Mouse (Mus musculus) erythroblast, embryonic 14.5 days (primary cell): Measurements from ENCODE around the gene Nceh1. TPM values are rescaled to one million over a fixed set of nuclear protein-coding genes. Genes with fewer than 3 reads are reported as not detected.

ENCODE experiments used
- H3K27me3 ChIP-seq: 2 replicates; pipeline ENCODE4 v1.6.1; 2012; ENCODE audit warnings: inconsistent platforms; ENCODE audit not compliant: control insufficient read depth
- H3K36me3 ChIP-seq: 2 replicates; pipeline ENCODE4 v1.6.1; 2012; ENCODE audit warnings: mild to moderate bottlenecking, inconsistent platforms; ENCODE audit not compliant: control insufficient read depth
- H3K4me1 ChIP-seq: 2 replicates; pipeline ENCODE4 v1.6.1; 2012; ENCODE audit warnings: inconsistent platforms; ENCODE audit not compliant: control insufficient read depth
- H3K4me3 ChIP-seq: replicated peaks from 2 replicates; pipeline ENCODE3; 2012; ENCODE audit warnings: moderate library complexity, mild to moderate bottlenecking, inconsistent platforms
- H3K9me3 ChIP-seq: 2 replicates; pipeline ENCODE4 v1.6.1; 2012; ENCODE audit warnings: low read length, inconsistent platforms, mixed read lengths; ENCODE audit not compliant: control insufficient read depth
- GATA1 ChIP-seq: IDR thresholded peaks from 2 replicates; pipeline ENCODE4 v1.6.1; 2012; ENCODE audit warnings: low read length, inconsistent platforms, mixed read lengths
- TAL1 ChIP-seq: IDR thresholded peaks from 3 replicates; pipeline ENCODE4 v1.6.1; 2012; ENCODE audit warnings: low read length, inconsistent platforms, mixed read lengths
- polyA plus RNA-seq: library from polyadenylated mRNA; stranded (reverse); fragments of >175 nt; gene quantifications from 2 replicates; pipeline ENCODE4 v1.2.3, GENCODE M21; 2012

Nceh1 gene
- polyA plus RNA-seq, 1 experiment = 0.41 TPM

DNA sequence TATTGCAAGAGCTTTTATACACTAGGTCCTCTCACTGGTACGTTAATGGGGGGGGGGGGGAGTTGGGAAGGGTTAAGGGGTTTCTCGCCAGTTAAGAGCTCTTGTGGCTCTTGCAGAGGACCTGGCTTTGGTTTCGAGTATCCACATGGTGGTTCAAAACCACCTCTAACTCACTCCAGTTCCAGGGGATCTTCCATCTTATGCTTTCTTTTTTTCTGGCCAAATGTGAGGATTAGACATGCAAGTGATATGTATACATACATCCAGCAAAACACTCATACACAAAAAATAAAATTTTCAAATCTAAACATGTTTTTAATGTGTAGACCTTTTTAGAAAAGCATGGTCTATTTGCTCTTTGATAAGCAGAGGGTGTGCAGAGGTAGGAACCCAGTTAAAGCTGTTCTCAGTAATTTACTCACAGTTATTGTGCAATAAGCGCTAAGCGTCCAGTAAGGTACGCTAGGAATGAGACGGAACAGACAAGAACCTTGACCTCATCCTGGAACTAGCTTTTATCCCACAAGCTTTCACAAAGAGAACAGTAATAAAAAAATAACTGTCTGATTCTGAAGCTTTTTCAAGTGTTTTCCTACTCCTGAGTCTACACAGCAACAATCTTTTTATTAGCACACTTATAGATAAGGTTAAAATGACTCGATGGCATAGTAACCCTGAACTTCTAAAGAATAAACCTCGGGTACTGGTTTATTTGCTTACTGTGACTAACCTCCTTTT, 26.7 kb upstream of the Nceh1 start:
- Histone ChIP-seq H3K4me1 (peaks cover 27% of the 10 kb centered on the region), H3K9me3 (no peaks in the 10 kb centered on the region), H3K27me3 (no peaks in the 10 kb centered on the region), H3K4me3 (no peak overlapping the region), H3K36me3 (peaks cover 8% of the 10 kb centered on the region)
- no peak for TF ChIP-seq TAL1
- TF ChIP-seq GATA1 = no peak

- TF ChIP-seq TAL1 = no peak
- TF ChIP-seq GATA1 = no peak
- H3K4me1 ChIP-seq = peaks cover 22% of the 10 kb centered on the region
- no peak overlapping the region for H3K4me3 ChIP-seq
- H3K36me3 ChIP-seq = peaks cover 2% of the 10 kb centered on the region
- no peaks in the 10 kb centered on the region for H3K9me3 ChIP-seq
- no peaks in the 10 kb centered on the region for H3K27me3 ChIP-seq
Observed at GRCm38 (mm10) chr3:27156594-27156949, 26.2 kb upstream of the Nceh1 start.

- Histone ChIP-seq H3K27me3 (no peaks in the 10 kb centered on the region), H3K4me1 (peaks cover 13% of the 10 kb centered on the region), H3K36me3 (no peaks in the 10 kb centered on the region), H3K4me3 (no peak overlapping the region), H3K9me3 (no peaks in the 10 kb centered on the region)
- TF ChIP-seq GATA1 (no peak), TAL1 (no peak)
Observed at GRCm38 (mm10) chr3:27158910-27159309, 23.9 kb upstream of the Nceh1 start.

GRCm38 (mm10) chr3:27161645-27162409, 20.9 kb upstream of the Nceh1 start:
- Histone ChIP-seq H3K4me3 (no peak overlapping the region), H3K36me3 (no peaks in the 10 kb centered on the region), H3K4me1 (no peaks in the 10 kb centered on the region), H3K9me3 (no peaks in the 10 kb centered on the region), H3K27me3 (no peaks in the 10 kb centered on the region)
- TF ChIP-seq TAL1 (no peak), GATA1 (no peak)

GRCm38 (mm10) chr3:27162410-27162804, 20.4 kb upstream of the Nceh1 start:
- H3K9me3 ChIP-seq = no peaks in the 10 kb centered on the region
- H3K4me1 ChIP-seq = no peaks in the 10 kb centered on the region
- H3K4me3 ChIP-seq = no peak overlapping the region
- TF ChIP-seq TAL1 = no peak
- TF ChIP-seq GATA1 = 0 out of 2 replicates have a peak, but pooled peaks have one; percentile 4
- H3K27me3 ChIP-seq = no peaks in the 10 kb centered on the region
- H3K36me3 ChIP-seq = no peaks in the 10 kb centered on the region

DNA sequence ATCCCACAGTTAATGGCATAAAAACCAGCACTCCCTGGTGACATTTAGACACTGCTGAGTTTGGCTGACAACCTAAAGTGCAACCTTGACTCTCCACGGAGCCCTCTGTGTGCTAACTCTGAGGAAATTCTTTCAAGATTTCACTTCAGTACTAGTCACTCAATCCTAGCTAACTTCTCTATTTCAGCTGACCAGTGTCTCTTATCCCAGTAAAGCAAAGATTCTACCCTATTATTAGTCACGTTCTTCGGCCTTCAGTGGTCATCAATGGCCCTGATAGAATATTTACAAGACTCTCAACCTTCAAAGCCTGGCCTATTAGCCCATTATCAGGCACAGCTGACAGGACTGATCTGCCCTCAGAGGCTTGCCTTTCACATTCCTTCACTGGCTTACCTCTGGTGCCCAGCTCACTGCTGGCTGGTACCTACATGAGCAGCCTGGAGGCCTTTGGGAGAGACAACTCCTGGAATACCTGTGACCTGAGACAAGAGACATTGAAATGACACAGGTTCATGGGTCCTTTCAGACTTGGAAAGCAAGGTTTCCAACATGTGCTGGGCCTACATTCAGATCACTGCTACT, 17.2 kb upstream of the Nceh1 start:
- Histone ChIP-seq H3K9me3 (no peaks in the 10 kb centered on the region), H3K36me3 (no peaks in the 10 kb centered on the region), H3K4me1 (no peaks in the 10 kb centered on the region), H3K4me3 (no peak overlapping the region), H3K27me3 (no peaks in the 10 kb centered on the region)
- TF ChIP-seq GATA1 = no peak

DNA sequence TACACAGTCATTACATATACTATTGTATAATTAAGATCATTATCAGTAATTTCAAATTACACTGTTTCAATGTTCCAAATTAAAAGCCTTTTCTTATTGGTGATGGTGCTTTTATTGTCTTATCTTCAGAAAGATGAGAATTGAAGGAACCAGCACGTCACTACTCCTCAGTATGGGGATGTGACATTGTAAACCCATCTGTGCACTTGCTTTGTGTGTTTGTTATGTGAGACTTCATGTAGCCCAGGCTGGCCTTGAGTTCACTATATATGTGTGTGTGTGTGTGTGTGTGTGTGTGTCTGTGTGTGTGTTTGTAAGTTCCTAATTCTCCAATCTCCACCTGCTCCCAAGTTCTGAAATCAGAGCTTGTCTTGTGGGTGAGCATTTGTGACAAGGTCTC, 12.5 kb upstream of the Nceh1 start:
- Histone ChIP-seq H3K9me3 (no peaks in the 10 kb centered on the region), H3K27me3 (no peaks in the 10 kb centered on the region), H3K4me1 (no peaks in the 10 kb centered on the region), H3K4me3 (no peak overlapping the region), H3K36me3 (no peaks in the 10 kb centered on the region)
- TF ChIP-seq TAL1 = no peak
- TF ChIP-seq GATA1 = no peak

DNA sequence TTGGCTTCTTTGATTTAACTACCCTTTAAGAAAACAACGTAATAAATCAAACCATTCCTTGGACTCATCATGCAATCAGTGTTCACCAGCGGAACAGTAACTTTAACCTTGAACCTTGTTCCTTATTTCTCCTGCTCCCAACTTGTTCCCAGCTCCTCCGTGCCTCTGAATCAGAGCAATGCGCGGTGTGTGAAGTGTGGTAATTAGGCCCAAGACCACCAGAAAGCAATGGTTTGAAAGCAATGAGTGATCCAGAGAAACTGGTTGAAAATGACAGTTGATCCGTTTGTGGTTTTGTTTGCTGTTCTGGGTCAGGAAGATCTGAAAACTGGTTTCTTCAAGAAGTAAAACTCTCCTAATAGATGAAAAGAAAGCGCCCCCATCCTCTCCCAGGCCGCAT, 3.1 kb upstream of the Nceh1 start:
- no peak for TF ChIP-seq GATA1
- no peak for TF ChIP-seq TAL1
- Histone ChIP-seq H3K27me3 (peaks cover 13% of the 10 kb centered on the region), H3K4me1 (peaks cover 17% of the 10 kb centered on the region), H3K4me3 (no peak overlapping the region), H3K36me3 (no peaks in the 10 kb centered on the region), H3K9me3 (no peaks in the 10 kb centered on the region)

DNA sequence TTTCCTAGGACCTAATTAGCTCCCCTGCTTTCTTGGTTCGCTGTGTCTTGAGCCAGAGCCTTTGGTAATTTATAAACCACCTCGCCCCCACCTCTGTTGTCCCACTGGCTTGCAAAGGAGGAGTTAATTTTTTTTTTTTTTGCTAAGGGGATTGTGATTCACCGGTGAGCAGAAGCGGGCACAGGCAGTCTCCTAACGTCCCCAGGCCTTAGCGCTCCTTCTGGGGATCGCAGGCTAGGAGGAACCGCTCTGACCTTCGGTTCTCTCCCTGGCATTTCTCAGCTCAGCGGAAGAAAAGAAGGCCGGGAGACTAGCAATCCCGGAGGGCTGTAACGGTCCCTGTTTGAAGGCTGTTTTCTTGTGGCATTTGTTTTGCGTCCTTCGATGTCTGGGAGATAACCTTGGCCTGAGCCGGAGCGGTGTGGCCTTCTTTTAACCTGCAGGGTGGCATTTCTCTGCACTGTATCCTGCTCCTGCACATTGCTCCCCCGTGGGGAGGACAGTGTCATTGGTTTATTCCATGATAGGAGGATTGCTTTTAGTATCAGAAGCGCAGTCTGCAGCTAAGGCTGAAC, 923 bp downstream of the Nceh1 start:
- H3K4me3 ChIP-seq = peak overlapping the region; percentile 73
- H3K27me3 ChIP-seq = peaks cover 13% of the 10 kb centered on the region
- TF ChIP-seq TAL1 (no peak), GATA1 (no peak)
- H3K36me3 ChIP-seq = no peaks in the 10 kb centered on the region
- H3K4me1 ChIP-seq = peaks cover 17% of the 10 kb centered on the region
- H3K9me3 ChIP-seq = no peaks in the 10 kb centered on the region
